Mouse (Mus musculus): ENCODE results near the gene Pik3ap1.

GRCm38 (mm10) chr19:41418786-41419185 lies 33.9 kb upstream of the Pik3ap1 start:
- TF ChIP-seq CTCF (conservative IDR thresholded peaks at IDR 0.05; ENCODE audit: low read length) (no peak), POU5F1 (IDR thresholded peaks at IDR 0.05; ENCODE audit: borderline replicate concordance, low read length) (no peak), NANOG (IDR thresholded peaks at IDR 0.05; ENCODE audit: borderline replicate concordance, low read length) (no peak)
